Mouse (Mus musculus): ENCODE results near the gene Arl5c. TPM values are rescaled to one million over a fixed set of nuclear protein-coding genes. Genes with fewer than 3 reads are reported as not detected.
"Not testable (repeated sequence)": the region's sequence is repeated elsewhere in the genome, so short reads cannot be mapped to it uniquely, and the experiment has no call there.

Arl5c gene
- polyA plus RNA-seq, 1 experiment from 2014 or later = 11.0 TPM

DNA sequence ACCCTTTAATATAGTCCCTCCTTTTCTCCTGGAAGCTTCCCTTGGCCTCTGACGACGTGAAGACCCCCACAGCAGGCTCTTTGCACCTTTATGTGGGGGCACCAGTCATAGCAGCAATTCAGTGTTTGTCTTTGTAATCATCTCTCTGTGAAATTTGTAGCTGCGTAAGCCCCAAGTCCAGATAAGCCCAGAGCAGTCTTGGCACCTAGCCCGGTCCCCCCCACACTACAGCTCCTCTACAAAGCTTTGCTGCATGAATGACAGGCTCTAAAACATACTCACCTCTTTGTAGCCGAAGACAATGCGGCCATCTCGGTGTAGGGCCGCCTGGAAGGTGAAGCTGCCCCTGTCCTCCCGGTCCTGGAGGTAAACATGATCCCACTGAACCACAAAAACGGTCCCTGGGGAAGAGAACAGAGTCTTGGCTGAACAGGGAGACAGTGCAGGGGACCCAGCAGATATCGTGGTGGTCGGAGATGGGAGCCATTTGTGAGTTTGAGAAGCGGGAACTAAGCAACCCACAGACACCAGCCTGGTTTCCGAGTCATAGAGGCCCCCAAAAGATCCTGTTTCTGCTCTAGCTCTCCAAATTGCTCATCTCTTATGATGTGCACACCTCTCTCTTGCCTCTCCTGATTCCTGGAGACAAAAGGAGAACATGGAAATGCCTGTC is 41.4 kb downstream of the Arl5c start:
- Histone ChIP-seq H3K4me3 (no peak overlapping the region), H3K27me3 (no peaks in the 10 kb centered on the region), H3K4me1 (peaks cover 35% of the 10 kb centered on the region), H3K9me3 (replicated peaks) (no peaks in the 10 kb centered on the region), H3K27ac (no peak overlapping the region), H3K36me3 (ENCODE audit: poor library complexity, severe bottlenecking) (no peaks in the 10 kb centered on the region), H3K9ac (no peak overlapping the region), H3K4me2 (no peak overlapping the region)
- no peak for ATAC-seq
- 67% methylated on average over 14 of the region's 14 CpGs for WGBS

DNA sequence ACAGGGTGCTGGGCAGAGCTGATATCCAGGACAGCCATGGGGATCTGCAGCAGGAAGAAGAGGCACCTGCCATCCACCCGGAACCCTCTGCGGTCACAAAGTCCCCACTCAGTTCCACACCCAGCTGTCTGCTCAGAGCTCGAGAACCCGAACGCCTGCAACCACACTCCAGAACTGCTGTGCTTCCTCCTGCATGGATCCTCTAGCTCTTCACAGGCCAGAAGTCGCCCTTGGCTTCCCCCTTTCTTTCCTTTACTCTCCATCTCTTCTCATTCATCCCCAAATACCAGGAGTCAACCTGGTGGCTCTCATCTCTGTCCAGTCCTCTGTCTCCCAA is 42.1 kb downstream of the Arl5c start:
- H3K4me1 ChIP-seq = peaks cover 33% of the 10 kb centered on the region
- WGBS = 97% methylated on average over 6 of the region's 6 CpGs
- no peak for ATAC-seq
- H3K27me3 ChIP-seq = no peaks in the 10 kb centered on the region
- H3K9ac ChIP-seq = no peak overlapping the region
- H3K4me3 ChIP-seq = no peak overlapping the region
- H3K36me3 ChIP-seq (ENCODE audit: poor library complexity, severe bottlenecking) = no peaks in the 10 kb centered on the region
- H3K9me3 ChIP-seq (replicated peaks) = no peaks in the 10 kb centered on the region
- H3K27ac ChIP-seq = no peak overlapping the region
- no peak overlapping the region for H3K4me2 ChIP-seq

DNA sequence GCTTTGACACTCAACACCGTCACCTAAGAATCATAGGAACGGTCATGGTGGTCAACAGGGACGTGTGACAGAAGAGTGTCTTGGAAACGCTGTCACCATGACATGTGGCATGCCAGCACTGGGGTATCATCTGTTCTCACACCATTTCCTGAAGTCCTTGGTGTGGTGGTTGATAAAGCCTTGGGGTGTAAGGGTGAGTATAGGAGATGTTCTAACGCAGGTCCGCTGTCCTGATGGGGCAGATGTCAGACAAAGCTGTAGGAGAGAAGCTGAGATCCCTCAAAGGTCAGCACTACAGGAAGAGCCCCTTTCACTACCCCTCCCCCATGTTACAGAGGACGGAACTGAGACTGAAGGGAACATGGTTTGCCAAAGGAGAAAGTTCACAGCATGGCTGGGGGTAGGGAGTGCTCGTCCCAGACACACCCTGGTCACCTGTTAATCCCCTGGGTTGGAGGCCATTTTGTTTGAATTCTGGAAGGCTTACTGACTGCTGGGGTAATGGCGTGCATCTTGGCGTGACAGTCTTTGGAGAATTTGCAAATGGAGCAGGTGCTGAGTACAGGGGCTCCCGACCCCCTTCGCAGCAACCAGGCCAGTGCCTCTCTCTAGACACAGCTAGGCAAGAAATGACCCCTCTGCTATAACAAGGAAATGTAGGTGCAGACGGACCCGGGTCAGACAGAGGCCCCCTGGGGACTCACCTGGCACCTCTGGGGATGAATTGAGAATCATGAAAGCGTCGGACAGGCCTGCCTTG is 42.6 kb downstream of the Arl5c start:
- H3K9me3 ChIP-seq (replicated peaks) = no peaks in the 10 kb centered on the region
- no peak overlapping the region for H3K27ac ChIP-seq
- H3K4me2 ChIP-seq = no peak overlapping the region
- no peaks in the 10 kb centered on the region for H3K36me3 ChIP-seq (ENCODE audit: poor library complexity, severe bottlenecking)
- 85% methylated on average over 16 of the region's 16 CpGs for WGBS
- no peak for ATAC-seq
- H3K4me1 ChIP-seq = peaks cover 33% of the 10 kb centered on the region
- no peak overlapping the region for H3K9ac ChIP-seq
- no peak overlapping the region for H3K4me3 ChIP-seq
- no peaks in the 10 kb centered on the region for H3K27me3 ChIP-seq

DNA sequence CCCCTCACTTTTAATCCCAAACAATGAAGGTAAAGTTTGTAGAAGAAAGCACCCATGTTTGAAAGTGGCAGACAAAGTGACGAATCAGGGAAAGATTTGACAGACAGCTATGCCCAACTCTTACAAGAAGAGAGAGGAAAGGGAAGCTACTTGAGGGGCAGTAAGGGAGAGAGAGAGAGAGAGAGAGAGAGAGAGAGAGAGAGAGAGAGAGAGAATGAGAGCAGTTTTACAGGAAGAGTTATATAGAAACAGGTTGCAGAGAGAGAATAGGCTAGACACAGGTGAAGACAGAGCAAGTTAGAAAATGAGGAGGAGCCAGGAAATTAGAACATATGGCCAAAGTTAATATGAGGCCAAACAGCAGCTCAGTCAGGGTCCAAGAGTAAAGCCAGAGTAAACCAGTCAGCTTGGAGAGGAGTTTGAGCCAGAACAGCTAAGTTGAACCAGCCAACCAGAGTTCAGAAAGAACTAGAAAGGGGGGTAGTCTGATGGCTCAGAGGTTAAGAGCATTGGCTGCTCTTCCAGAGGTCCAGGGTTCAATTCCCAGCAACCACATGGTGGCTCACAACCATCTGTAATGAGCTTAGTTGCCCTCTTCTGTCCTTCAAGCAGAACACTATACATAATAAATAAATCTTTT is 43.5 kb downstream of the Arl5c start:
- Histone ChIP-seq H3K4me2 (no peak overlapping the region), H3K4me1 (peaks cover 33% of the 10 kb centered on the region), H3K27me3 (no peaks in the 10 kb centered on the region), H3K36me3 (ENCODE audit: poor library complexity, severe bottlenecking) (no peaks in the 10 kb centered on the region), H3K4me3 (no peak overlapping the region), H3K9ac (no peak overlapping the region), H3K9me3 (replicated peaks) (no peaks in the 10 kb centered on the region), H3K27ac (no peak overlapping the region)
- WGBS = 59% methylated on average over 1 of the region's 1 CpGs
- ATAC-seq = no peak

DNA sequence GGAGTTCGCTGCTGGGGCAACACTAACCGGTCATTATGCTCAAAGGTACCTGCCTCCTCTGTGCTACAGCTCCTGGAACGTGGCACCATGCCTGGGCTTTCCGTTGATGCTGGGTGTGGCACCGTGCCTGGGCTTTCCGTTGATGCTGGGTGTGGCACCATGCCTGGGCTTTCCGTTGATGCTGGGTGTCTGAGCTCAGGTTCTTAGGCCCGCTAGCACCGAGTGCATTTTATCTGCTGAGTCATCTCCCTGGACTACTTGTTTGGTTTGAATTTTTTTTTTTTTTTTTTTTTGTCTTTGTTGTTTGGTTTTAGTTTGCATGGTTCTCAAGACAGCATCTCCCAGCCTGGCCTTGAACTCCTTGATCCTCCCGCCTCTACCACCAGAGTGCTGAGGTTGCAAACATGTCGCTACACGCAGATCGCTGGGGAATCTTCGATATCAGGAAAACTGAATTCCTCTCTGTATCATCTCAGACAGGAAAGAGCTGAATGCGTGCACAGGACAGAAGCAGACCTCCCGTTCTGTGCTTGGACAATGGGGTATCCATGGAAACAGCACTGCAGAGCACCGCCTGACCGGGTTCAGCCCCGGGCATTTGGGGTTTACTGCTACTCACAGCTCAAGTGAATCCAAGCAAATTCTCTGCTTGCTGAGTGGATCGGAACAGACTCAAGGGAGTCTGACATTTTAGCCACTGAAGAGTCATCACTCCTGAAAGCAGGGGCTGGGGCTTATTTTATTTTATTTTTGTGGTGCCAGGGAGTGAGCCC is 46.1 kb downstream of the Arl5c start:
- H3K27me3 ChIP-seq = no peaks in the 10 kb centered on the region
- no peaks in the 10 kb centered on the region for H3K36me3 ChIP-seq (ENCODE audit: poor library complexity, severe bottlenecking)
- 34% methylated on average over 20 of the region's 20 CpGs for WGBS
- H3K4me2 ChIP-seq = no peak overlapping the region
- no peak overlapping the region; the same call in 1 of the 2 replicates for H3K4me3 ChIP-seq
- H3K27ac ChIP-seq = peak overlapping the region; percentile 48; the same call in 1 of the 2 replicates
- no peak for ATAC-seq
- H3K4me1 ChIP-seq = peaks cover 23% of the 10 kb centered on the region
- 0 out of 2 replicates have a peak overlapping the region, but pooled peaks have one; percentile 26 for H3K9ac ChIP-seq
- H3K9me3 ChIP-seq (replicated peaks) = no peaks in the 10 kb centered on the region

DNA sequence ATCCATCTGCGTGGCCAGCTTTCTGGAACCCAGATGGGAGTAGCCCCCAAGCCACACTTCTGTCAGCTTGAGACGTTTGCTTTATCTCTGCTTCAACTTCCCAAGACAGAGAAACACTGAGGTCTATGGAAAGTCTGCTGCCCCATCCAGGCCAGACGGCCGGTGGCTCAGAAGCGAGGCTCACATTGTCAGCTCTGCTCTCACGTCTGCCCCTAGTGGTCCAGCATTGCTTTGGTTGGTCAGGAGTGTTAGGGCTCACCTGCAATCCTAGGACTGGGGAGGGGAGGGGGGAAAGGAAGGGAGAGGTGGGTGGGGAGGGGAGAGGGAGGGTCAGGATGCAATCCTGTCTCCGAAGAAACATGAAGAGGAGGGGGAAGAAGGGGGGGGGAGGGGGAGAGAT is 48.6 kb downstream of the Arl5c start:
- H3K4me2 ChIP-seq = no peak overlapping the region
- 9% methylated on average over 7 of the region's 7 CpGs for WGBS
- no peak overlapping the region for H3K27ac ChIP-seq
- no peaks in the 10 kb centered on the region for H3K27me3 ChIP-seq
- H3K4me3 ChIP-seq = no peak overlapping the region
- H3K9ac ChIP-seq = no peak overlapping the region
- no peak for ATAC-seq
- H3K9me3 ChIP-seq (replicated peaks) = no peaks in the 10 kb centered on the region
- peaks cover 13% of the 10 kb centered on the region for H3K4me1 ChIP-seq
- H3K36me3 ChIP-seq (ENCODE audit: poor library complexity, severe bottlenecking) = no peaks in the 10 kb centered on the region

DNA sequence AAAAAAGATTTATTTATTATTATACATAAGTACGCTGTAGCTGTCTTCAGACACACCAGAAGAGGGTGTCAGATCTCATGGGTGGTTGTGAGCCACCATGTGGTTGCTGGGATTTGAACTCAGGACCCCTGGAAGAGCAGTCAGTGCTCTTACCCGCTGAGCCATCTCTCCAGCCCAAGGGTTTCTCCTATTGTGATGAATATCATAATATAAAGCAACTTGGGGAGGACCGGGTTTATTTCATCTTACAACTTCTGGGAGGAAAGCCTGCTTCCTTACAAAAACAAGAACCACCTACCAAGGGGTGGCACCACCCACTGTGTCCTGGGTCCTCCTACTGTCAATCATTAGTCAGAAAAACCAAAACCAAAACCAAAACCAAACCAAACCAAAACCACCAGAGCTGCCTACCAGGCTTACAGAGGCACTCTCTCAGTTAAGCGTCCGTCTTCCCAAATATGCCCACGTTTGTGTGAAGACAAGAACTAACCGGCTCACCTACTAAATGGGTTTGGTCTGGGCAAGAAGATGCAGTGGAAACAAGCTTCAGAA is 50.2 kb downstream of the Arl5c start:
- H3K27ac ChIP-seq; H3K27me3 ChIP-seq; ATAC-seq; H3K4me2 ChIP-seq; H3K36me3 ChIP-seq (ENCODE audit: poor library complexity, severe bottlenecking); H3K9ac ChIP-seq; H3K9me3 ChIP-seq (replicated peaks); H3K4me3 ChIP-seq: not testable (repeated sequence)
- peaks cover 13% of the 10 kb centered on the region for H3K4me1 ChIP-seq
- WGBS = 91% methylated on average over 7 of the region's 7 CpGs

DNA sequence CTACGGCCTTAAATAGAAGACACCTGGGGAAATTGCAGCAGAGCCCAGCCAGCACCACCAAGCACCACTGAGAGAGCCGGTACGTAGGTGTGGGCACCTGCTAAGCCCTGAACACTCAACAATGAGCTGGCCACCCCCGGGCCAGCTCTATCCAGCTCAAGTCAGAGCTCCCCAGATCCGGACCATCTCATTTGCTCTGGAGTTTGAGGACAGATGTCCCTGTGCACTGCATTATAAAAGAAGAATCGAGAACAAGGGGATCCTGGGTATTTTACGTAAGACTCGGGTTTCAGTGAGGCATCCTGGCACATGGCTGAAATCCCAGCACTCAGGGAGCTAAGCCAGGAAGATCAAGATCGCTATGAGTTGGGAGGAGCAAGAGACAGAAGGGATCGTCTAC is 51.0 kb downstream of the Arl5c start:
- Histone ChIP-seq H3K9ac (no peak overlapping the region), H3K4me2 (no peak overlapping the region), H3K4me3 (no peak overlapping the region), H3K9me3 (replicated peaks) (no peaks in the 10 kb centered on the region), H3K27me3 (no peaks in the 10 kb centered on the region), H3K4me1 (peaks cover 7% of the 10 kb centered on the region), H3K36me3 (ENCODE audit: poor library complexity, severe bottlenecking) (no peaks in the 10 kb centered on the region), H3K27ac (no peak overlapping the region)
- no peak for ATAC-seq
- 84% methylated on average over 10 of the region's 10 CpGs for WGBS

DNA sequence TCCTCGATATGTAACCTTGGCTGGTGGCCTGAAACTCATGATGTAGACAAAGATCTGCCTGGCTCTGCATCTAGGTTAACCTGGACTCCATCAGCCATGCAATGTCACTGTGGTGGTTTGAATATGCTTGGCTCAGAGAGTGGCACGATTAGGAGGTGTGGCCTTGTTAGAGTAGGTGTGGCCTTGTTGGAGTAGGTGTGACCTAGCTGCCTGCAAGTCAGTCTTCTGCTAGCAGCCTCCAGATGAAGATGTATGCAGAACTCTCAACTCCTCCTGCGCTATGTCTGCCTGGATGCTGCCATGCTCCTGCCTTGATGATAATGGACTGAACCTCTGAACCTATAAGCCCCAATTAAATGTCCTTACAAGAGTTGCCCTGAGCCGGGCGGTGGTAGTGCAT is 52.7 kb downstream of the Arl5c start:
- WGBS = 84% methylated on average over 5 of the region's 5 CpGs
- Histone ChIP-seq H3K9ac (no peak overlapping the region), H3K27ac (no peak overlapping the region), H3K9me3 (replicated peaks) (no peaks in the 10 kb centered on the region), H3K36me3 (ENCODE audit: poor library complexity, severe bottlenecking) (no peaks in the 10 kb centered on the region), H3K27me3 (no peaks in the 10 kb centered on the region), H3K4me2 (no peak overlapping the region), H3K4me3 (no peak overlapping the region), H3K4me1 (no peaks in the 10 kb centered on the region)
- ATAC-seq = no peak

DNA sequence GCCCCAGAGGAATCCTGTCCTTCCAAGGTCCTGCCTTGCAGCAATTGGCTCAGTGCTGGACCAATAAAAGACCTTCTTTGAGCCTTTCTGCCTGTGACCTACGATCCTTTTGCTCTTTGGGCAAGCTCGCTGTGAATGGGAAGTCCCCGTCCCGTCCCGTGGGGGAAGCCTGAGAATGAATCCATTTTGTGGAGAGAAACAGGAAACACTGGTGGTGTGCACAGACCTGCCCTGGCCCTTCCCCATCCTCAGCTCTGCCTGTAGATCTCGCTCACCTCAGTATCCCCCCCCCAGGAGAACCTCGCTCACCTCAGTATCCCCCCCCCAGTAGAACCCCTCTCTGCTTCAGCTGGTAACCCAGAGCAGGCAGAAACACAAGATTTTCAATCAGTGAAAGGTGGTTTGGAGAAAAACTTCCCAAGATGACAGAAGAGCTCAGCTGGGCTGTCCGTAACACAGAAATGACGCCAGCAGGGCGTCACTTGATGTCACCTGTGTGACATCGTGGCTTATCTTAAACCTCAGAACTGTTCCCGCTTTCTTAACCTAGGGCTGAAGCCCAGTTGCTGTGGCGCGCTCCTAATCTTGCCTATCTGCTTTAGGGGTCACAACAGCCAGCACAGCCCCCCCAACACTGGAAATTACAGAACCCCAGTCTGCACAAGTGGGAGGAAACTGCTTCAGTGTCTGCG is 53.4 kb downstream of the Arl5c start:
- Histone ChIP-seq H3K9ac (no peak overlapping the region), H3K4me1 (no peaks in the 10 kb centered on the region), H3K36me3 (ENCODE audit: poor library complexity, severe bottlenecking) (no peaks in the 10 kb centered on the region), H3K4me3 (no peak overlapping the region), H3K4me2 (no peak overlapping the region), H3K9me3 (replicated peaks) (no peaks in the 10 kb centered on the region), H3K27me3 (no peaks in the 10 kb centered on the region), H3K27ac (no peak overlapping the region)
- no peak for ATAC-seq
- WGBS = 85% methylated on average over 15 of the region's 15 CpGs

Measured in forebrain, embryonic 13.5 days (tissue).